Mouse (Mus musculus): ENCODE measurements around the gene Ubac1.

- TF ChIP-seq POLR2A (IDR thresholded peaks at IDR 0.05; ENCODE audit: borderline replicate concordance, insufficient read depth, low read length): no peak
- TF ChIP-seq CTCF (IDR thresholded peaks at IDR 0.05; ENCODE audit: borderline replicate concordance, insufficient read depth, low read depth, low read length): peak; percentile 85
Measured at GRCm38 (mm10) chr2:26024138-26025075, 2.9 kb upstream of the Ubac1 start.
